26 mouse cellular contexts compared by ENCODE assay signal in the genomic region with DNA sequence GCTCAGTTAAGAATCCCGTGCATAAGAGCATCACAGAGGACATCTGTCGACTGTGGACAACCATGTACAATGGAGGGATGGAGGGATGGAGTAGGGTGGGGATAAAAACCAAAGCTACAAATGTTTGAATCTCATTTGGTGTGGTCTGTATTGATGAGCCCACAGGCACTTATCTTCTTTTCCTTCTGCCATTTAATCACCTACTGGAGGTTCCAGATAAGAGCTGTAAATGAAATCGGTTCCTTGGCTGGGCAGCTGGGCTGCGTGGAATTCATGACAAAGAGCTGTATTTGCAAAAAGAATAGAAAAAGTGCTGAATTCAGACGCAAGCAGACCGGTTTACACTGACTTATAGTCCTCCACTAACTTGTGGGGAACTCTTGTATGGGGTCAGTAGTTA. TPM values are rescaled to one million over a fixed set of nuclear protein-coding genes. Genes with fewer than 3 reads are reported as not detected.
DNase-seq lines count a peak whose midpoint lies in the region; ATAC-seq and TF ChIP-seq lines count a peak whose summit lies in the region.
"Had no signal": no experiment of that assay in that cellular context is flagged by ENCODE, and none has a peak within 500 bp of the region (broad histone marks: within the 10 kb centered on the region; RNA-seq: fewer than 3 reads in every experiment).

No protein-coding gene starts in this region.

- H3K9ac ChIP-seq in kidney, embryonic 16.5 days (replicated peaks; ENCODE audit: low read length), result no peak overlapping the region
- H3K9ac ChIP-seq in liver, postnatal 0 days (replicated peaks), result no peak overlapping the region
- H3K9ac ChIP-seq: heart, embryonic 13.5 days had no signal

- no peak overlapping the region for H3K4me3 ChIP-seq in kidney, embryonic 16.5 days (ENCODE audit: low read length)
- no peak overlapping the region for H3K4me3 ChIP-seq in liver, postnatal 0 days (ENCODE audit: low read depth, low read length)
- H3K4me3 ChIP-seq: embryonic facial prominence, embryonic 10.5 days; heart, embryonic 13.5 days; limb, embryonic 10.5 days had no signal

- H3K27ac ChIP-seq in kidney, embryonic 16.5 days (ENCODE audit: low read length), result no peak overlapping the region
- H3K27ac ChIP-seq in liver, postnatal 0 days (ENCODE audit: low read depth), result no peak overlapping the region
- H3K27ac ChIP-seq: embryonic facial prominence, embryonic 10.5 days; heart, embryonic 13.5 days; hindbrain, postnatal 0 days; kidney, postnatal 0 days; limb, embryonic 10.5 days; macrophage had no signal

- H3K36me3 ChIP-seq in kidney, embryonic 16.5 days (ENCODE audit: insufficient read depth, low read length), result no peaks in the 10 kb centered on the region
- H3K36me3 ChIP-seq in liver, postnatal 0 days (replicated peaks; ENCODE audit: insufficient read depth, low read length), result no peaks in the 10 kb centered on the region
- H3K36me3 ChIP-seq: embryonic facial prominence, embryonic 10.5 days; G1E; heart, embryonic 13.5 days; limb, embryonic 10.5 days had no signal

- DNase-seq in kidney, adult 18-20 months, result no peak
- DNase-seq in 416B (ENCODE audit: low read depth), result peak; percentile 17
- no peak for DNase-seq in liver, postnatal 0 days
- DNase-seq in embryo, embryonic 11 days, result no peak
- no peak for DNase-seq in embryo, embryonic 10 days (ENCODE audit: low spot score)
- DNase-seq: adrenal gland, adult 8-10 months; B cell, adult 2 months; cerebellum, adult 2 months; cerebellum, postnatal 25 days; gastrocnemius, postnatal 14 days; heart, adult 18-20 months; heart, postnatal 14 days; thymus, postnatal 14 days had no signal

- WGBS in kidney, embryonic 16.5 days, result 60% methylated on average over 6 of the region's 6 CpGs
- WGBS in liver, postnatal 0 days (ENCODE audit: insufficient replicate concordance), result 20% methylated on average over 6 of the region's 6 CpGs

- no peak for TF ChIP-seq CTCF in liver, postnatal 0 days (IDR thresholded peaks at IDR 0.05; ENCODE audit: low read depth)

- H3K4me1 ChIP-seq in kidney, embryonic 16.5 days (ENCODE audit: insufficient read depth, low read length), result peaks cover 19% of the 10 kb centered on the region
- H3K4me1 ChIP-seq in liver, postnatal 0 days (ENCODE audit: insufficient read depth), result peaks cover 4% of the 10 kb centered on the region; the same call in 1 of the 2 replicates
- H3K4me1 ChIP-seq: embryonic facial prominence, embryonic 10.5 days; limb, embryonic 10.5 days had no signal

- no peak for TF ChIP-seq EP300 in liver, postnatal 0 days (IDR thresholded peaks at IDR 0.05; ENCODE audit: low read depth)

- peak overlapping the region; percentile 34; the same call in 1 of the 2 replicates for H3K4me2 ChIP-seq in kidney, embryonic 16.5 days (replicated peaks; ENCODE audit: low read depth, low read length)
- H3K4me2 ChIP-seq in liver, postnatal 0 days (ENCODE audit: low read depth, low read length), result peak overlapping the region; percentile 74
- H3K4me2 ChIP-seq: heart, embryonic 13.5 days; midbrain, embryonic 11.5 days had no signal

- no peaks in the 10 kb centered on the region for H3K9me3 ChIP-seq in kidney, embryonic 16.5 days (ENCODE audit: low read length)
- no peaks in the 10 kb centered on the region for H3K9me3 ChIP-seq in liver, postnatal 0 days (ENCODE audit: low read length)
- H3K9me3 ChIP-seq: embryonic facial prominence, embryonic 10.5 days; heart, embryonic 13.5 days; limb, embryonic 10.5 days had no signal

- no peak for ATAC-seq in kidney, embryonic 16.5 days (ENCODE audit: low FRiP score, low TSS enrichment)
- ATAC-seq in common myeloid progenitor, adult 5-6 weeks (replicated peaks; ENCODE audit: low read depth, poor library complexity, severe bottlenecking), result peak; percentile 30
- peak; percentile 12; the same call in 1 of the 2 replicates for ATAC-seq in liver, postnatal 0 days
- ATAC-seq: forebrain, embryonic 16.5 days; hindbrain, postnatal 0 days; lung, postnatal 0 days had no signal

- no peaks in the 10 kb centered on the region for H3K27me3 ChIP-seq in kidney, embryonic 16.5 days (ENCODE audit: insufficient read depth, low read length)
- H3K27me3 ChIP-seq in liver, postnatal 0 days (ENCODE audit: insufficient read depth, low read length), result no peaks in the 10 kb centered on the region

RNA-seq across cellular contexts. Expression of a gene that starts 28.5 kb away (rescaled TPM):
- 5.6 and 5.7 TPM in 2 replicates for polyA plus RNA-seq in kidney, embryonic 16.5 days (2015; fragmentation: Nextera tagmentation; extraction: Ambion mirVana)
- 14.4 and 19.3 TPM in 2 replicates for total RNA-seq in common myeloid progenitor, adult 5-6 weeks (2017)
- polyA plus RNA-seq in liver, postnatal 0 days (2015; fragmentation: Nextera tagmentation; extraction: Ambion mirVana), result 5.5 and 5.8 TPM in 2 replicates
- polyA plus RNA-seq: G1E had no signal

RNA-seq across cellular contexts. Expression of a gene that starts 54.3 kb away (rescaled TPM):
- 11.1 and 12.4 TPM in 2 replicates for polyA plus RNA-seq in kidney, embryonic 16.5 days (2015; fragmentation: Nextera tagmentation; extraction: Ambion mirVana)
- total RNA-seq in common myeloid progenitor, adult 5-6 weeks (2017), result 2.6 and 3.1 TPM in 2 replicates
- 0.28 and 0.30 TPM in 2 replicates for polyA plus RNA-seq in liver, postnatal 0 days (2015; fragmentation: Nextera tagmentation; extraction: Ambion mirVana)
- total RNA-seq: CH12.LX had no signal
- polyA plus RNA-seq: G1E had no signal

RNA-seq across cellular contexts. Expression of a gene that starts 55.5 kb away (rescaled TPM):
- polyA plus RNA-seq in kidney, embryonic 16.5 days (2015; fragmentation: Nextera tagmentation; extraction: Ambion mirVana), result 30.6 and 32.3 TPM in 2 replicates
- total RNA-seq in common myeloid progenitor, adult 5-6 weeks (2017), result 13.1 TPM in 2 replicates
- 7.0 and 7.7 TPM in 2 replicates for polyA plus RNA-seq in liver, postnatal 0 days (2015; fragmentation: Nextera tagmentation; extraction: Ambion mirVana)
- total RNA-seq: CH12.LX had no signal
- polyA plus RNA-seq: G1E had no signal
